Mouse (Mus musculus) limb, embryonic 14.5 days (tissue): ENCODE data around the gene Apoa4. TPM values are rescaled to one million over a fixed set of nuclear protein-coding genes. Genes with fewer than 3 reads are reported as not detected.
A peak's percentile ranks its signal among the peaks of the same experiment; 100 is the strongest.

ENCODE experiments used
- ATAC-seq: fragments of 200-750 bp; cut with Nextera tagmentation; 2 replicates; pipeline ENCODE4 v1.8.0; 2017; ENCODE audit warnings: low read depth, moderate number of reproducible peaks, moderate TSS enrichment; ENCODE audit not compliant: low FRiP score
- DNase-seq: peaks from one replicate; pipeline ENCODE4 v3.0.0-alpha.2; 2015; ENCODE audit warnings: low spot score
- H3K27ac ChIP-seq: fragments of 300-500 bp; sonication (generic); replicated peaks from 2 replicates; pipeline ENCODE4 v1.5.1; 2014; ENCODE audit warnings: low read depth, mild to moderate bottlenecking, low read length, moderate library complexity, mixed read lengths
- H3K27me3 ChIP-seq: fragments of 300-500 bp; sonication (generic); 2 replicates; pipeline ENCODE4 v1.6.1; 2014; ENCODE audit warnings: low read length, mixed read lengths; ENCODE audit not compliant: control insufficient read depth, insufficient read depth
- H3K36me3 ChIP-seq: fragments of 300-500 bp; sonication (generic); 2 replicates; pipeline ENCODE4 v1.6.1; 2014; ENCODE audit warnings: mild to moderate bottlenecking, low read length, moderate library complexity, mixed read lengths; ENCODE audit not compliant: control insufficient read depth, insufficient read depth
- H3K4me1 ChIP-seq: fragments of 300-500 bp; sonication (generic); 2 replicates; pipeline ENCODE4 v1.6.1; 2014; ENCODE audit warnings: antibody characterized with exemption, low read length, mixed read lengths; ENCODE audit not compliant: control insufficient read depth, insufficient read depth
- H3K4me2 ChIP-seq: fragments of 300-500 bp; sonication (generic); replicated peaks from 2 replicates; pipeline ENCODE4 v1.6.1; 2014; ENCODE audit warnings: low read depth, mild to moderate bottlenecking, low read length, moderate library complexity; ENCODE audit not compliant: severe bottlenecking
- H3K4me3 ChIP-seq: fragments of 300-500 bp; sonication (generic); replicated peaks from 2 replicates; pipeline ENCODE4 v1.5.1; 2014; ENCODE audit warnings: low read length
- H3K9ac ChIP-seq: fragments of 300-500 bp; sonication (generic); 2 replicates; pipeline ENCODE4 v1.6.1; 2014; ENCODE audit warnings: mild to moderate bottlenecking, low read depth, low read length, moderate library complexity; ENCODE audit not compliant: severe bottlenecking
- H3K9me3 ChIP-seq: fragments of 300-500 bp; sonication (generic); 2 replicates; pipeline ENCODE4 v1.6.1; 2016; ENCODE audit warnings: low read length; ENCODE audit not compliant: control insufficient read depth
- POLR2A ChIP-seq: fragments of 200-500 bp; IDR thresholded peaks from 2 replicates; pipeline ENCODE4 v1.8.0; 2012; ENCODE audit warnings: inconsistent platforms, mild to moderate bottlenecking, moderate library complexity, borderline replicate concordance; ENCODE audit not compliant: insufficient read depth, insufficient read length; ENCODE audit errors: extremely low read depth
- WGBS: fragments of 180-500 bp; shearing (Covaris S2); extraction: QIAGEN DNeasy Blood & Tissue Kit; methylation state at CpG from one replicate; pipeline ENCODE4 v1.1.7; 2014; 5-methylcytosine and 5-hydroxymethylcytosine counted together
- polyA plus RNA-seq, 2 experiments: library from polyadenylated mRNA; depleted of rRNA in 1 of 2; stranded (reverse) in 1 of 2; unstranded in 1 of 2; fragments of >200 nt; fragmentation: Nextera tagmentation in 1 of 2; extraction: Ambion mirVana in 1 of 2; gene quantifications; 2 replicates each; pipeline versions ENCODE4 v1.2.1 to v1.2.3; 2012 to 2014

Apoa4 gene
- polyA plus RNA-seq, 2 experiments: 1.4 TPM; not detected in 1

- Histone ChIP-seq H3K27me3 (no peaks in the 10 kb centered on the region), H3K4me2 (0 out of 2 replicates have a peak overlapping the region, but pooled peaks have one; percentile 23), H3K4me1 (no peaks in the 10 kb centered on the region), H3K36me3 (no peaks in the 10 kb centered on the region), H3K27ac (no peak overlapping the region), H3K9ac (0 out of 2 replicates have a peak overlapping the region, but pooled peaks have one; percentile 31), H3K9me3 (no peaks in the 10 kb centered on the region), H3K4me3 (no peak overlapping the region)
- ATAC-seq (peak; percentile 86), DNase-seq (peak; percentile 90)
- 16% methylated on average over 11 of the region's 11 CpGs for WGBS
- TF ChIP-seq POLR2A: no peak
Measured at GRCm38 (mm10) chr9:46246752-46247324, 6.3 kb downstream of the Apoa4 start.

- 82% methylated on average over 7 of the region's 7 CpGs for WGBS
- no peak for ATAC-seq
- Histone ChIP-seq H3K36me3 (no peaks in the 10 kb centered on the region), H3K4me1 (no peaks in the 10 kb centered on the region), H3K9me3 (no peaks in the 10 kb centered on the region), H3K27me3 (no peaks in the 10 kb centered on the region), H3K27ac (no peak overlapping the region), H3K4me3 (no peak overlapping the region), H3K9ac (no peak overlapping the region), H3K4me2 (no peak overlapping the region)
- DNase-seq: no peak
- TF ChIP-seq POLR2A: no peak
Measured at GRCm38 (mm10) chr9:46256177-46256576, 15.7 kb downstream of the Apoa4 start.

GRCm38 (mm10) chr9:46256658-46257385 is 16.3 kb downstream of the Apoa4 start:
- Histone ChIP-seq H3K9ac (no peak overlapping the region), H3K9me3 (no peaks in the 10 kb centered on the region), H3K27ac (no peak overlapping the region), H3K27me3 (no peaks in the 10 kb centered on the region), H3K4me3 (no peak overlapping the region), H3K36me3 (no peaks in the 10 kb centered on the region), H3K4me1 (no peaks in the 10 kb centered on the region), H3K4me2 (no peak overlapping the region)
- DNase-seq: no peak
- no peak for TF ChIP-seq POLR2A
- no peak for ATAC-seq
- 90% methylated on average over 10 of the region's 10 CpGs for WGBS

- ATAC-seq (no peak), DNase-seq (no peak)
- Histone ChIP-seq H3K4me1 (no peaks in the 10 kb centered on the region), H3K9ac (no peak overlapping the region), H3K4me3 (no peak overlapping the region), H3K27ac (no peak overlapping the region), H3K9me3 (no peaks in the 10 kb centered on the region), H3K36me3 (no peaks in the 10 kb centered on the region), H3K27me3 (no peaks in the 10 kb centered on the region), H3K4me2 (no peak overlapping the region)
- no peak for TF ChIP-seq POLR2A
- WGBS: 91% methylated on average over 3 of the region's 3 CpGs
Measured at GRCm38 (mm10) chr9:46257546-46257945, 17.1 kb downstream of the Apoa4 start.

- TF ChIP-seq POLR2A: no peak
- no peak overlapping the region for H3K9ac ChIP-seq
- no peaks in the 10 kb centered on the region for H3K9me3 ChIP-seq
- ATAC-seq (no peak), DNase-seq (no peak)
- no peak overlapping the region for H3K4me2 ChIP-seq
- H3K27ac ChIP-seq: no peak overlapping the region
- H3K4me1 ChIP-seq: no peaks in the 10 kb centered on the region
- H3K27me3 ChIP-seq: no peaks in the 10 kb centered on the region
- H3K4me3 ChIP-seq: no peak overlapping the region
- 86% methylated on average over 6 of the region's 6 CpGs for WGBS
- no peaks in the 10 kb centered on the region for H3K36me3 ChIP-seq
Measured at GRCm38 (mm10) chr9:46259111-46259510, 18.6 kb downstream of the Apoa4 start.
